Mouse (Mus musculus) natural killer cell, adult 2 months (primary cell): ENCODE measurements at regions not wholly inside any gene's neighbourhood (a gene's known extent, or its start where the extent isn't known, plus 50 kb on each side); places are given as distances from the start of the nearest gene placed in this dataset.

Source experiments
- DNase-seq, 2 experiments: peaks; one replicate each; pipeline ENCODE4 v3.0.0; 2022; ENCODE audit warnings: low spot score in 2 of 2

- DNase-seq, result no peak
Measured at GRCm38 (mm10) chr5:77620402-77620801, 212.6 kb upstream of the Igfbp7 start.

- no peak for DNase-seq
Measured at GRCm38 (mm10) chr5:77610496-77610895, 202.7 kb upstream of the Igfbp7 start.

- no peak for DNase-seq
Measured at GRCm38 (mm10) chr5:77594719-77595118, 186.9 kb upstream of the Igfbp7 start.

DNA sequence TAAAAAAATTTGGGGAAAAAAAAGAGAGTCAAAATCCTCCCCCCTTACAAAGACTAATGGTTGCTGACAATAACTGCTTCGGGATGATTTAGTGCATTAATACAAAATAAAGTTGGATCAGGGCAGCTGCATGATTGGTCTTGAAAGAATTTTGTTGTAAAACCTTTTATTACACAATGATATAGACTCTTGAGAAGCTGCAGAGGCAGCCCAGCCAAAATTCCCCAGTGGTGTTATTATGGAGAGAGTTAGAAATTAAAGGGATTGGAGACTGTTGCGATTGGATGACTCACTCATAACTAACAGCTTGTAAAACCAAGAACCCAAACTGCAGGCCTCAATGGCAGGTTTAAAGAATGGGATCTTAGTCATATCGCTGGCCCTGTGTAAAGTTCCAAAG, 181.4 kb upstream of the Igfbp7 start:
- no peak for DNase-seq

DNA sequence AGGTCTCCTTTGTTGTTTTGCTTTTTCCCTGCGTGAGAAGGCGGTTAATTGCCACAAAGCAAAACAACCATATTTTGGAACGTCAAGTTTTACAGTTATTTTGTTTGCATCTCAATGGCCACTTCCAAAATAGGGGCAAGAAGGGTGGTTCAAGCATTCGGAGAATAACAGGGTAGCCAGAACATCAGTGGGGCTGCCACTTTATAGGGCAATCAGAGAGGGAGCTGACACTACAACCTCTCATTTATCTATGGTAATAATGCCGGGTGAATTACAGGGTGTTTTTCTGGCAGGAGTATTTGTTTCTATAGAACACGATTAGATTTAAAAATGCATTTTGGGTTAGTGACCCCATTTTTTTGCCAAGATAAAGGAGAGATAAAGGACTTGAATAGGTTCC, 173.9 kb upstream of the Igfbp7 start:
- no peak for DNase-seq

DNA sequence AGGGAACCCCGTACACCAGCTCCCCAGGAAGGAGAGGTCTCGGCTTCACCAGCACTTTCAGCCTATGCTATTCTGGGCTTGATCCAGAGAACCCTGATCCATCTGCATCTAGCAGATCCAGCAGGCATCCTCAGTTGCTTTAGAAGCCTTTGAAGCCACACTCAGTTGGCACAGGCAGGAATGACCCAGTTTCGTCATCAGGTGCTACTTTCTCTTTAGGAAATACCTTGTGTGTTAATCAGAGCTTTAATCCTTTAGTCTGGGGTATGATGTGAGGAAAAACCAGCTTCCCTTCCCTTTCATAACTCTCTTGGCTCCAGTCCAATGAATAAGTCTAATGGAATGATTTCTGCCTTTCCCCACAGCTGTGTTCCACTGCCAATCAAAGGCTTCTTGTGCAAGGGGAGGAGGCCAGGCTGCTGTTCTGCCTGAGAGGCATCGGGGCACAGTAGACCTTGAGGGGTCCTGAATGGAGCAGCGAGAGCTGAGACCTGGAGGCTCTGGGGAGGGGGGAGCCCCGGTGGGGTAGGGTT, 173.3 kb upstream of the Igfbp7 start:
- DNase-seq, result no peak

GRCm38 (mm10) chr5:77579826-77580745, 172.2 kb upstream of the Igfbp7 start:
- DNase-seq, result no peak

- DNase-seq, result no peak
Measured at GRCm38 (mm10) chr5:77576881-77577280, 169.0 kb upstream of the Igfbp7 start.

DNA sequence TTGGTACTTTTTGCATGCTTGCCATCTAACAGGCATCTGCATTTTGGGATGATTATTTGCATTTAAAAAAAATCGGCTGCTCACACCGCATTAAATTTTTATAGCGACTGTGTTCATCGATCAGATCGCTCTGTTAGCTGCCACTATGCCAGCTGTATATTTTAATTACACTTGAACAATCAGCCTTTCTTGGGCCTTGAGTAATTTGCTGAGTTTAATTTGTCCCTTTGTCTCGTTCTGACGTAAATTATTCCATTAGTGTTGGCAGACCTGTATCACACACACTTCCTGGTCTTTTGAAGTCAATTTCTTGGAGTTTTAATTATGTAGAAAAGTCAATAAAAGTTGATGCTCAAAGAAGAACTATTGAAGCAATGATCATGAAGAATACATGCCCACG, 167.9 kb upstream of the Igfbp7 start:
- no peak for DNase-seq

DNA sequence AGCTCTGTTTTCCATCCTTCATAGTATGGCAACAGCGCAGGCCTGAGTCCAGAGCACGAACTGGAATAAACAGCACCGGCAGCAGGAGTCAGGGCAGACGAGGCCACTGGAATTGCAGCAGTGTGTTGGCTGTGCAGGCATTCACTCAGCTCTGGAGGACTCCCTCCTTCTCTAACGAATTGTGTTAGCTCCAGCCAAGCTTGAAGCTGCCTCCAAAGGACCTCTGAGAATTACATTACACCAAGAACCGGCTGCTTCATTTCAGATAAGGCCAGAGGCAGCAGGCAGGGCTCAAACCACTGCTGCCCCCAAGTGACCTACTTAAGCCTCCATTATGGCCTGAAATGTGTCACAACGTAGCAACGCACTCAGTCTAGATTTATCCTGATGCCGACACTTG, 162.5 kb upstream of the Igfbp7 start:
- DNase-seq, result no peak

- no peak for DNase-seq
Measured at GRCm38 (mm10) chr5:77568121-77568520, 160.3 kb upstream of the Igfbp7 start.

DNA sequence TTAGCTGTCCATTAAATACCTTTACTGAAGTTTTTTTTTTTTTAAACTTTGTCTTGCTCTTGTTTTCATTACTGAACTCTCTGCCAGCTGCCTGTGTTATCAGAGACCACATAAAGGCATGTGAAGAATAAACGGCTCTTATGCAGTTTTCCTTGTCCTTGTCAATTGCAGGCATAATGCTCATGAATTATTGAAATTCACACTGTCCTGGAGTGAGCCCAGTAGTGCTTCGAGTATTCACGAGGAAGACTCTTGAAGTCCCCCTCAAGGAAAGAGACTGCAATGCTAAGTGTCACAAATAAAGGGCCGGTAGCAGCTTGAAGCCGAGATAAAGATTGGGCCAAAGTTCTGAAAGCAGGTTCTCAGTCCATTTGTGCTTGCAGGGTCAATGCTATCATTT, 144.7 kb upstream of the Igfbp7 start:
- no peak for DNase-seq

DNA sequence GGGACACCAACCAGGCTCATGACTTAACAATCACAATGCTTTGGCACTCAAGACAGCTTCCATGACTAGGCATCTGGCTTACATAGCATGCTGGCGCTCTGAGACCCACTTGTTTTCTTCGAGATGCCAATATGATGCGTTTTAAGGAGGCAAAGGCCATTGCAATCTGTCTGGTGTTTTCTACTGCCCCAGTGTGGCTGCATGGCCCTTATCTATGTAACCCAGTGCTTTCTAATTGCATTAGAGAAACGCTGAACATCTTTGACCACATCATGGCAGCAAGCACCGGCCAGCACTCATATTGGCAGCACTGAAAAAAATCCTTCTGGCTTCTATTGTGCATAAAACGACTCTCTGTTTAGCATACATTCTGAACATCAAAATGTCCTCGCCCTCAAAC, 144.2 kb upstream of the Igfbp7 start:
- DNase-seq, result no peak

- no peak for DNase-seq
Measured at GRCm38 (mm10) chr5:77546001-77546620, 138.3 kb upstream of the Igfbp7 start.

DNA sequence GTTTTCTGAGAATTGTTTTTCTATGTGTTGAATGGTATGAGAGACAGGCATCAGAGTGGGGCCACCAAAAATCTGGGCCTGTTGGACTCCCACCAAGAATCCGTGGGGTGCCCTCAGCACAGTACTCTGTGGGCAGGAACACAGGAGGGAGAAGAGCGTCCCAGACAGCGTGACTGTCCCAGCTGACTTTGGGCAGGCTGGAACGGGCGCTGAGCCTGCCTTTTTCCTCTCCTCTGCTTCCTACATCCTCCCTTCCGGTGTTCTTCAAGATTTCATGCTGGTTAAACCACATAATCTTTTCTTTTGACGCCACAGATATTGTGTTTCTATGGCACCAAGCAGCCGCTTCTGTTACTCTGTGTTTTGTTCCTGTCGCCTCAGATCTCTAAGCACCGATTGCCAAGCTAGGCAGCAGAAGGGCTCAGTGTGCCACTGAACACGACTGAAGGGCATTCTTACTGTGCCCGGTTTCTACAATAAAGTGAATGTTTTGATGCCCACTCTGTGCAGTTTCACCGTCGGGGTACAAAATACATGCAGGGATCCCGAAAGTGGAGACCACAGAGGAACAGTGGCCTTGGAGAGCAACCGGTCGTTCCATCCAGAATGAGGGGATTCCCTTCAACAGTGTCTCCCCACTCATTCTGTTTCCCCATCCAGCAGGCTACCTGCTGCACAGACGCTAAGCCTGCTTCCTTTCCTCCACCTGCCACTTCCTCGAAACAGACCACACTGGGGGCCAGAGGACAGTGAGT, 124.6 kb upstream of the Igfbp7 start:
- DNase-seq, result no peak

DNA sequence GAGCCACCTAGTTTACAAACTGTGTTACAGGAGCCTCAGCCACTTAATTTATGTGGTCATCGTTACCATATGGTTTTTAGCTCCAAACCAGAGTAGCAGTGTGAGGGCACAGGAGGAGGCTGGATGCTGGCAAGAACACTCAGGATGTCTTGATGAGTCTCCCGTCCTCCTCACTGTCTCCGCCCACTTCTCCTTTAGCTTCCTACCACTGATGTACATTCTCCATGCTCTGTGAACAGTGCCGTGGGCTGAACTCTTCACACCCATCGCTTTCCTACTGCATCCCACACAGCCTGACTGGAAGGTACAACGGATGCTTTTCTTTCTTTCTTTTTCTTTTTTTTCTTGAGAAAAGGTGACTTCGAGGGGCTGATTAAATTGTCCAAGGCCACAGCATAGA, 122.5 kb upstream of the Igfbp7 start:
- DNase-seq, result no peak

DNA sequence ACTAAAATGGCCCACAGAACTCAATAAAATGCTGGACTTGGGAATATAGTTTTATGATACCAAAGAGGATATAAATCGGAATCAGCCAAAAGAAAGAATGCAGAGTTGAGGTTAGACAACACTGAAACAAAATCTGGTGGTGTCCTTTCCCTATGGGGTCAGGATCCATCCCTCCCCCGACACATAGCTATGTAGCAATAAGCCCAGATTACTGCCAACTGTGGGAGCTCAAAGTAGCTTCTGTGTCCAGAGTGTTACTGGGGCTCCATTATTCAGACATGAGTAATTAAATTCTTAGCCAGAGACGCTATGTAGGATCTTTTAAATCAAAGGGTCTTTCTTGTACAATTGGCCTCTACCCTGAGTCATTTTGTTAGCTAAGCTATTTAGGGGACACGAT, 109.4 kb upstream of the Igfbp7 start:
- no peak for DNase-seq

- no peak for DNase-seq
Measured at GRCm38 (mm10) chr5:77515448-77515847, 107.6 kb upstream of the Igfbp7 start.

DNA sequence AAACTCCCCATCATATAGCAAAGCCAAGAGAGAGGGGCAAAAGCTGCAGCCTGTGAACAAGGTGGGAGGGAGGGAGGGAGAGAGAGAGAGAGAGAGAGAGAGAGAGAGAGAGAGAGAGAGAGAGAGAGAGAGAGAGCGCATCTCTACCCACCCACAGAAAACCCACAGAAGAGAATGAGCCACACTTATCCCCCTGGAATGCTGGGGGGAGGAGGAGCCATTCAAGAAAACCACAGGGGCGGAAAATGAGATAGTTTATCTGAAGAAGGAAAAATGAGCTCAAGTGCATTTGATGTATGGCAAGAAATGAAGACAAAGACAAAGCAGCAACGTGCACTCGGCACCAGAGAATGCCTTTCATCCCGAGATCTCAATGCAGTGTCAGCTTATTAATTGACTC, 94.8 kb upstream of the Igfbp7 start:
- no peak for DNase-seq

GRCm38 (mm10) chr5:77499949-77500460, 92.2 kb upstream of the Igfbp7 start:
- DNase-seq, result no peak

- DNase-seq, result no peak
Measured at GRCm38 (mm10) chr5:77494601-77495000, 86.8 kb upstream of the Igfbp7 start.

DNA sequence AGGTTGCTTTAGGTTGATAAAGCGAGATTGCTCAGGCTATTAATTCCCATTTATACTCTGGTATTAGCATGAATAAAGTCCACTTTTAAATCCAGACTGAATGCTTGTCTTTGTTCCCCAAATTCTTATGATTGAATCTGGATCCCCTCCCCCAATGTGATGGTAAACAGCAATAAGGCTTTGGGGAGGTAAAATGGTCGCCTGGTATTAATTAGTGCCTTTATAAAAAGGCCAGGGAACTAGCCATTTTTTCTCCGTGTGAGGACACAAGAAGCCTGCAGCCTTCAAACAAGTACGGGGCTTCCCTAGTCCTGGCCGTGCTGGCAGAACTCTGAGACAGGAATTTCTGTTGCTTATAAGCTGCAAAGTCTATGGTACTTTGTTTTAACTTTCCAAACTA, 81.1 kb upstream of the Igfbp7 start:
- no peak for DNase-seq
